Comparison of ENCODE assay signal across 13 mouse cellular contexts in the genomic region with DNA sequence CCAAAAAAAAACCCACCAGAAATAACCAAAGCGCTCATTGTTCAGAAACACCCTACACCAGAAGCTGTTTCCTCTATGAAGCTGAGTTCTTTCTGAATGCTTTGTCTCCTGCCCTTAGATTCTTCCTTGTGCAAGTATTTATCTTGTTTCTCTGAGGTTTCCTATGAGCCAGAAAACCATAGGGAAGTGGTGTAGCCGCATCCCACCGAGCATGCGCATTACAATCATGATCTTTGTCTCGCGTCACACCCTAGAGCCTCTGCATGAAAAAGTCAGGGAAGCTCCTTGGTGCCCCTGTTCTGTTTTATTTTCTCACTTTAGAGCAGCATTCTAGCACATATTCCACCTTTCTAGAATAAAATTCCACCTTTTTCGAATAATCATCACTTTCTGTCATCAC. TPM values are rescaled to one million over a fixed set of nuclear protein-coding genes. Genes with fewer than 3 reads are reported as not detected.
DNase-seq lines count a peak whose midpoint lies in the region; ATAC-seq lines count a peak whose summit lies in the region.
"Had no signal": no experiment of that assay in that cellular context is flagged by ENCODE, and none has a peak within 500 bp of the region (broad histone marks: within the 10 kb centered on the region; RNA-seq: fewer than 3 reads in every experiment).

No protein-coding gene starts in this region.

- H3K4me3 ChIP-seq in hindbrain, embryonic 14.5 days (replicated peaks; ENCODE audit: low read length) = no peak overlapping the region
- no peak overlapping the region for H3K4me3 ChIP-seq in hindbrain, embryonic 16.5 days (ENCODE audit: low read length)
- H3K4me3 ChIP-seq: hindbrain, embryonic 15.5 days; kidney, embryonic 15.5 days; liver, embryonic 13.5 days had no signal

- H3K4me1 ChIP-seq in hindbrain, embryonic 14.5 days (replicated peaks; ENCODE audit: control insufficient read depth, insufficient read depth, low read length) = no peaks in the 10 kb centered on the region
- H3K4me1 ChIP-seq in hindbrain, embryonic 16.5 days (ENCODE audit: control insufficient read depth, insufficient read depth, low read depth, low read length) = no peaks in the 10 kb centered on the region; the same call in 1 of the 2 replicates

- no peak overlapping the region; the same call in 1 of the 2 replicates for H3K27ac ChIP-seq in hindbrain, embryonic 14.5 days
- no peak overlapping the region for H3K27ac ChIP-seq in hindbrain, embryonic 16.5 days (ENCODE audit: low read depth, low read length)
- H3K27ac ChIP-seq: hindbrain, embryonic 15.5 days; kidney, embryonic 15.5 days; liver, embryonic 13.5 days had no signal

- no peak overlapping the region for H3K4me2 ChIP-seq in hindbrain, embryonic 14.5 days (replicated peaks)
- H3K4me2 ChIP-seq in hindbrain, embryonic 16.5 days (ENCODE audit: low read length) = no peak overlapping the region
- H3K4me2 ChIP-seq: heart, embryonic 11.5 days; hindbrain, embryonic 15.5 days; kidney, embryonic 15.5 days; liver, embryonic 13.5 days had no signal

- H3K36me3 ChIP-seq in hindbrain, embryonic 14.5 days (replicated peaks; ENCODE audit: control insufficient read depth, insufficient read depth) = no peaks in the 10 kb centered on the region
- H3K36me3 ChIP-seq in hindbrain, embryonic 16.5 days (ENCODE audit: control insufficient read depth, insufficient read depth, low read length) = no peaks in the 10 kb centered on the region
- H3K36me3 ChIP-seq: hindbrain, embryonic 15.5 days; kidney, embryonic 15.5 days; liver, embryonic 13.5 days had no signal

- 47% methylated on average over 7 of the region's 7 CpGs for WGBS in hindbrain, embryonic 14.5 days
- 47% methylated on average over 7 of the region's 7 CpGs for WGBS in hindbrain, embryonic 16.5 days

- no peaks in the 10 kb centered on the region for H3K27me3 ChIP-seq in hindbrain, embryonic 14.5 days (ENCODE audit: control insufficient read depth, insufficient read depth, low read length)
- H3K27me3 ChIP-seq in hindbrain, embryonic 16.5 days (replicated peaks; ENCODE audit: control insufficient read depth, insufficient read depth, low read length) = no peaks in the 10 kb centered on the region
- H3K27me3 ChIP-seq: hindbrain, embryonic 15.5 days had no signal

- H3K9me3 ChIP-seq in hindbrain, embryonic 14.5 days (ENCODE audit: control insufficient read depth, low read length) = no peaks in the 10 kb centered on the region
- H3K9me3 ChIP-seq in hindbrain, embryonic 16.5 days (ENCODE audit: control insufficient read depth, low read length) = no peaks in the 10 kb centered on the region
- H3K9me3 ChIP-seq: hindbrain, embryonic 15.5 days; kidney, embryonic 15.5 days; liver, embryonic 13.5 days had no signal

- no peak for ATAC-seq in hindbrain, embryonic 14.5 days (ENCODE audit: low FRiP score)
- no peak for ATAC-seq in hindbrain, embryonic 16.5 days
- peak; percentile 71 for ATAC-seq in granulocyte monocyte progenitor cell, adult 5-6 weeks (replicated peaks; ENCODE audit: poor library complexity, severe bottlenecking)

- peak; percentile 48 for DNase-seq in hindbrain, embryonic 14.5 days (ENCODE audit: low spot score)
- DNase-seq in CD4-positive helper T cell, adult 2 months (ENCODE audit: low read depth, low spot score) = peak; percentile 37
- peak; percentile 80 for DNase-seq in ES-CJ7 (ENCODE audit: low read depth, low spot score)
- no peak for DNase-seq in urinary bladder, postnatal 4 days (ENCODE audit: low spot score in 2 of 2)
- DNase-seq in cerebellum, adult 18-20 months = no peak
- DNase-seq in adrenal gland, postnatal 14 days = no peak
- DNase-seq: cerebellum, postnatal 14 days; liver, embryonic 13.5 days had no signal

- H3K9ac ChIP-seq in hindbrain, embryonic 14.5 days = no peak overlapping the region
- no peak overlapping the region for H3K9ac ChIP-seq in hindbrain, embryonic 16.5 days (ENCODE audit: low read depth, low read length)
- H3K9ac ChIP-seq: hindbrain, embryonic 15.5 days; kidney, embryonic 15.5 days; liver, embryonic 13.5 days had no signal

RNA-seq across cellular contexts. Expression of a gene that starts 4.9 kb away (rescaled TPM):
- 24.4 and 27.4 TPM in 2 replicates for polyA plus RNA-seq in hindbrain, embryonic 14.5 days (2014; fragmentation: Nextera tagmentation; extraction: Ambion mirVana)
- 22.2 and 23.6 TPM in 2 replicates for polyA plus RNA-seq in hindbrain, embryonic 16.5 days (2015; fragmentation: Nextera tagmentation; extraction: Ambion mirVana)
- 11.5 and 17.6 TPM in 2 replicates for total RNA-seq in granulocyte monocyte progenitor cell, adult 5-6 weeks (2014; fragmentation: Nextera tagmentation)
- 40.4 and 49.3 TPM in 2 replicates for total RNA-seq in granulocyte monocyte progenitor cell, adult 5-6 weeks (2017)
- 17.1 and 22.5 TPM in 2 replicates for total RNA-seq in adrenal gland, postnatal 14 days (2021)

Comparison
In these comparisons a context has a peak if more than half of its experiments do, and no peak if none do; other contexts are left out.
1. DNase-seq: peak in hindbrain, embryonic 14.5 days (single experiment), CD4-positive helper T cell, adult 2 months (single experiment) and ES-CJ7 (single experiment); none in urinary bladder, postnatal 4 days (0 of 2), cerebellum, adult 18-20 months (0 of 2) and adrenal gland, postnatal 14 days (single experiment).